Mouse (Mus musculus) megakaryocyte, embryonic 14.5 days (primary cell): ENCODE measurements around the gene Muc1.

Source experiments
- FLI1 ChIP-seq: IDR thresholded peaks from 2 replicates; pipeline ENCODE4 v1.6.1; 2012; ENCODE audit warnings: low read length, inconsistent platforms, mixed read lengths
- GATA1 ChIP-seq: IDR thresholded peaks from 3 replicates; pipeline ENCODE4 v1.6.1; 2012; ENCODE audit warnings: mixed read lengths, low read length, inconsistent platforms, borderline replicate concordance

GRCm38 (mm10) chr3:89193351-89193750 lies 35.5 kb upstream of the Muc1 start:
- TF ChIP-seq GATA1 (no peak), FLI1 (no peak)
